Mouse (Mus musculus) fibroblast of lung, adult 2 months (primary cell): Measurements from ENCODE around the gene Haus5.

ENCODE experiments used
- DNase-seq: peaks from one replicate; pipeline ENCODE4 v3.0.0-alpha.2; 2011; ENCODE audit warnings: low read depth

The Haus5 gene

DNA sequence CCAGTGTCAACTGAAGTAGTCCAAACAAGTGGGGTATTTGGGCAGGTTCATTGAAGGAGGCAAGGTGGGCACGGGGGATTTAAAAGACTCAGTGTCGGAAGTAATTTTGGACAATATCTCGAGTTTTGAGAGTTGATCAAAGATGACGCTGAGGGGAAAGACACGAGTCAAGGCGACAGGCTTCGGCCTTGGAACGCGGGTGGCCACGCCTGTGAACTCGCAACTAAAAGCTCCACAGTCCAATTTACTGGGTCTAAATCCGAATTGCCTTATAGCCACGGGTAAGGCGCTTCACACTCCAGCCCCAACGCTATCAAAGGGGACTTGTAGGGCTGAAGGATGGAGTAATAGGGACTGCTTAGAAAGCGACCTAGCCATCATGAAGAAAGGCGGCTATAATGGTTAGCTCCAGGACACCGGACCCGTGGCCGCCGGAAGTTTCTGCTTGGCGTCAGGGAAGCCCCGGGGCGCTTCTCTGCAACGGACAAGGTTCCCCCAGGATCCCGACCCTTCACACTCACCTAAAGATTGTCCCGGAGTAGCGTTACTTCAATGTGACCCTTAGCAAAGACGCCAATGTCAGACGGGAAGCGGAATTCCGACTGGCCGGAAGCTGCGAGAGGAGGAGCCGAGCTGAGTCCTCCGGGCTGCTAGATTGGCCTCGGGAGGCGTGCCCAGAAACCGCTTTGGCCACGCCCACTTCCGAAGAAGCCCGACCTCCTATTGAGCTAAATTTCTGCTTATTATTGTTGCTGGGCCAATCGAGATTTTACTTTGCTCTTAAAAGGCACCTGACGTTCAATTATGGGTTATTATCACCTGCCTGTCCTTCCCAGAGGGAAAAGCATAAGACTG is 39.0 kb downstream of the Haus5 start, which contains the start of gene Cox6b1:
Gene Cox6b1, minus strand, starts transcription at position 622 of the 855 bp plus-strand sequence.
- peak; percentile 89 for DNase-seq

DNA sequence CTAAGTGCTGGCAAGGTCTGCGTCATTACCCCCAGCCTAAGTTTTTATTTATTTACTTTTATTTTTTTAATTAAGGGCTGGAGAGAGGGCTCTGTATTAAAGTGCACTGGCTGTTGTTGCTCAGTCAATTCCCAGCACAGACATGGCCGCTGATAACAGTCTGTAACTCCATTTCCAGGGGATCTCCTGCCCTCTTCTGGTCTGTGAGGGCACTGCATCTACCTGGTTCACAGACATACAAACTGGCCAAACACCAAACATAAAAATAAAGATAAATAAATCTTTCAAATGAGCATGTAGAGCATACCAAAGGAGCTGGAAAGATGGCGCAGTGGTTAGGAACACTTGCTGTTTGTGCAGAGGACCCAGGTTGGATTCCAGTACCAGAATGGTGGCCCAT is 45.6 kb downstream of the Haus5 start:
- DNase-seq: no peak

DNA sequence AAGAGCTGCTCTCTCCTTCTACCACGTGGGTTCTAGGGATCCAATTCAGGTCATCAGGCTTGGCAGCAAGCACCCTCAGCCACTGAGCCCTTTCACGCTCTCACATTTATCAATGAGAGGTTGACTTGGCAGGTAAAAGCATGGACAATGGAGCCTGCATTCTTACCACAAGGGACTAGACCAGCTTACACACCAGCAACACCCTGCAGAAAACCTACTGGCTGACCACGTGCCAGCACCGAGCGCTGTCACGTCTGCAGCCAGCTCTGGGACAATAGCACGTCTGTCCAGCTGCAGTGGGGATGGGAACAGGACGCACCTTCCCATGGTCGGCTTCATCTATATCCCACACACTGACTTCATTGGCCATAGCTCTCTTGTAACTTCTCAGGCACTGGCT is 46.1 kb downstream of the Haus5 start:
- no peak for DNase-seq

DNA sequence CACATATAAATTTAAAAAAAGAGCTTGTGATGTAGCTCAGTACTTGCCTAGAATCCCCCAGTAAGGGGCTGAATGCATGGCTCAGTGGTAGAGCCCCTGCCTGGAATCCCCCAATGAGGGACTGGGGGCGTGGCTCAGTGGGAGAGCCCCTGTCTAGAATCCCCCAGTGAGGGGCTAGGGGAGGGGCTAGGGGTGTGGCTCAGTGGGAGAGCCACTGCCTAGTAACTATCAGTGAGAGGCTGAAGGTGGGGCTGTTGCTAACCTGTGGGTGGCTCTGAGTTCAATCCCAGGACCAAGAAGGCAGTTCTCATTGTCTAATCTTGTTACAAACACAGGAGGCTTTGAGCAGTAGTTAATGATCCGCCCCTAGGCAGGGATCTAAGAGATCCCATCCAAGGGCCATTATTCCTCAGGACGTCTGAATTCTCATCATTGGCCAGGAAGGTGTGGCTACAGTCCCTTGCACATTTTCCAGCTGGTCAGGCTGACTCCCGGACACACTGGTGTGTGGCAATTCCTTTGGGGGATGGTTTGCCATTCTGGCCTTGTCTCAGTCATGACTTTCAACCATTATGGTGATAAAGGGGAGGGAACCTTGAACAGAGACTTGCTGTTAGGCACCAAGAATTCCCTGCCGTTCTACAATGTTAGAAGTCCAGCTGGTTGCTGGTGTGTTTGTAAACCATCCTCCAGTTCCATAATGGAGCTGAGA is 49.6 kb downstream of the Haus5 start:
- no peak for DNase-seq

DNA sequence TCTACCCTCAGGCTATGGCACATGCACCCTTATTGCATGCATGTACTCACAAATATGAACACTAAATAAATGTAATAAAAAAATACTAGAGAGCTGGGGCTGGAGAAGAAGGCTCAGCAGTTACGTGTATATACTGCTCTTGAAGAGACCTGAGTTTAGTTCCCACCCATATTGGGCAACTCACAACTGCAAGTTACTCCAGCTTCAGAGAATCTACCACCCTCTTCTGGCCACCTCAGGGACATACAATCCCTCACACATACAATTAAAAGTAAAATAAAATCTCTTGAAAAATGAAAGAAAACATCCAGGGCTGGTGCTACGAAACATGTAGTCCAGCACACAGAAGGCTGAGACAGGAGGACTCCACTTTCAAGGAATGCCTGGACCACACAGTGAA is 50.3 kb downstream of the Haus5 start:
- DNase-seq: no peak

DNA sequence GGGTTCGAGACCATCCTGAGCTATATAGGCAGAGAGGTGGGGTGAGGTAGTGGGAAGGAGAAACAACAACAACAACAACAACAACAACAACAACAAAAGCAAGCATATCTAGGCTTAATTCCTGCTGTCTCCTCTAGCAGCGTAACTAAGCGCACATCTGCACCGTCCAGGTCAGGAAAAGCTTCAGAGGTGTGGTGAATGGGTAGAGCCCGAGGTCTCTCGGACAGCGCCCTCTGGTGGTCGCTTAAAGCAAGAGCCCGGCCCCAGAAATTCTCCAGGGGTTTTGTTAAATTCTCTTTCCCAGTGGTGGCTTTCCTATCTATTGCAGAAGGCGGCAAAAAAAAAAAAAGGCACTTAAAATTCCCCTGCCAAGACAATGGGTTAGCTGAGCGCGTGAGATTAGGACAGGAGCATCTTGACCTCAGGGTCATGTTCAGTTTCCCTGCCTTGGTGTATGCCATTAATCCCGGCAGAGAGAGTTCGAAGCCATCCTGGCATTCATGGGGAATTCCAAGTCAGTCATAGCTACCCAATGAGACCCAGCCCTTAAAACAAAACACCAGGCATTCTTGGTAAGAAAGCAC is 51.2 kb downstream of the Haus5 start:
- DNase-seq: no peak

DNA sequence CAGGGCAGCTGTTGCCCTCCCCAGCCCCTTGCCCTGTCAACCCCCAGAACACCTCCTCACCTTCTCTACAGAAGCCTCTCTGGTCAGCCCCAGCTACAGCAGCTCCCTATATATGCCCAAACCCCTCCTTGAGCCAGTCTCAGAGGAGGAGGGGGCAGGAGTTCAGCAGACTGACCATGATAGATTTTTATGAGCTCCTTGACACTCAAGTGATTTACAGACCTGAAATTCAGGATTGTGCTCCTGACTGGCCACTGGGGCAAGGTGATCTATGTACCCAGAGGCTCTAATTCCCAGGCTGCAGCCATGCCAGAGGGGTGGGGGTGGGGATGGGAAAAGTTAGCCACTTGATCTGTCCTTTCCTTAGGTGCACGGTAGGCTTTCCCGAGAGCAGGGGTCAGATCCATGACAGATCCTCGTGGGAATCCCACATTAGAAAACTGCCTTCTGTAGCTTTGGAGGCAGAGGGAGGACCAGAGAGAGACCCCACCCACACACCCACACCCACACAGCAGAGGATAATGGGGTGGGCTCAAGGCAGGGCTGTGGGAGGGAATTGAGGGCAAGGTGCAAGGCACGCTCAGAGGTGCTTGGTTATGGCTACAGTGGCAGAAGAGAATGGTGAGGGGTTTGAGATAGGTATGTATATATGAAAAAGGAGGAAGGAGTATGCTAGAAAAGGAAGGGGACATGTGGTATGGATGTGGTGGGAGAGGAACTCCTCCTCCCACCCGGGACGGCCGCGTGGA is 52.0 kb downstream of the Haus5 start, which contains the start of gene Upk1a:
Gene Upk1a, minus strand, starts transcription at position 194 of the 749 bp plus-strand sequence.
- no peak for DNase-seq

DNA sequence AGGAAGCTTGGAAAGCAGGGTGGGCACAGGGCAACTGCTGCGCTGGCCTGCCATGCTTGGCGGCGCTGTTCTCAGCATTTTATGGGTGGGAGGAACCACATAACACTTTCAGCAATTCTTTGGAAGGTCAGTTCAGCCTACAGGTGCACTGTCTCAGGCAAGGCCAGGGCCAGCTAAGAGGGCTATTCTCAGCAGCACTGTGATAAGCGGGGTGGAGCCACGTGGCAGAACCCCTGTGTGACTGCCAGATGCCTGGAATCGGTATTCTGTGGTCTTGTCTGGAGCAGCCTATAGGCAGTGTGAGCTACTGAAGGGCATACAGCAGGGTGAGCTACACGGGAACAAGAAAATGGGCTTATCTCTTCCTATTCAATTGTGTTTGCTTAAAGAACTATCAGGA is 54.8 kb downstream of the Haus5 start:
- DNase-seq: no peak

DNA sequence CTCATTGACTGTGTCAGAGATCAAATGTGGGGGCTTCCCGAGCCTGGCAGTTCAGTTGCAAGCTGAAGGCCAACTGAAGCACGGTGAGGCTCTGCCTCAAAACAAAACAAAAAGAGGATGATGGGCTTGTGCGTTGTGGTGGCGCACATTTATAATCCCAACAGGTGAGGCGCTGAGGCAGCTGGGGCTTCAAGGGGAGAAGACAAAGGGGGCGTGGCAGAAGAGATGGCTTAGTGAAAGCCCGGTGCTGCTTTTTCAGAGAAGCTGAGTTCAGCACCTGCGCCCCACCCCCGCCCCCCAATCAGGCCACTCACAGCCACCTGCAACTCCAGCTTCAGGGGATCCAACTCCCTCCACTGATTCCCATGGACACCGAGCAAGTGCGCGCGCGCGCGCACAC is 56.3 kb downstream of the Haus5 start:
- DNase-seq: no peak

DNA sequence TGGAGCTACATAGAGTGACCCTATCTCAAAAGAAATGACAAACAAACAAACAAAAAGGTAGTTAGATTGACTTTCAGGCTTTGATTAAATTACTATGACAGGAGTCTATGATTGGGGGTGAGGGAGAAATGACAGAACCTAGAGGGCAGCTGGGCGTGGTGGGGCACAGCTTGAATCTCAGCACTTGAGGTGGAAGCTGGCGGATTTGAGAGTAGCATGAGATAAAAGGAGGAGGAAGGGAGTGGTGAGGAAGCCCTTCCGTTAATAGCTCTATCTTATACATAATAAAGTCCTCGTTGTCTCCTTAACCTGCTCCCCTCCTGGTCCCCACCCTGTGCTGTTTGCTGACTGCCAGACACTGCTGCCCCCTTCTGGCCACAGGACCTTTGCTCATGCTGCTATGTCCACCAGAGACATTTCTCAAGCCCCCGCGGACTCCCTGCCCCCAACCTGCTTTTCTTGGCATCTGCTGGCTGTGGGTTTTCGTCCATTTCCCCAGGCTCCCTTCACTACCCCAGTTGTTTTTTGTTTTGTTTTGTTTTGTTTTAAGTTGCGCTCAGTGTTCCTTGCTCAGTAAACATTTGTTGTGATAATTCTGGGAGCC is 57.0 kb downstream of the Haus5 start:
- no peak for DNase-seq

DNA sequence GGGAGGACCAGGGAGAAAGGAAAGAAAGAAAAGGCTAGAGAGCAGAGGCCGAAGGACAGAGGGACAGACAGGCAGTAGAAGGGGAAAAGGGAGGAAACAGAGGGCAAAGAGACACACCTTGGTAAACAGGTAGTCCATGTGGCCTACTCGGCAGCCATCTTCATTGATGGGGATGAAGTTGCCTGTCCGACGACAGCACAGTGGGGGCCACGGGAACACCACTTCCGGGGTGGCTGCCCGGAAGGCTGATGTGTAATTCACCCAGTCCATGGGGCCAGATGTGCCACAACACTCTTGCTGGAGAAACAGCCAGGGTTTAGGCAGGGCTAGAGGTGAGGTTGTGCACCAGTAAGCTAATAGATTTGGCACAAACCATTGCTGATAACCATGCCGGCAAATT is 59.9 kb downstream of the Haus5 start:
- DNase-seq: no peak

DNA sequence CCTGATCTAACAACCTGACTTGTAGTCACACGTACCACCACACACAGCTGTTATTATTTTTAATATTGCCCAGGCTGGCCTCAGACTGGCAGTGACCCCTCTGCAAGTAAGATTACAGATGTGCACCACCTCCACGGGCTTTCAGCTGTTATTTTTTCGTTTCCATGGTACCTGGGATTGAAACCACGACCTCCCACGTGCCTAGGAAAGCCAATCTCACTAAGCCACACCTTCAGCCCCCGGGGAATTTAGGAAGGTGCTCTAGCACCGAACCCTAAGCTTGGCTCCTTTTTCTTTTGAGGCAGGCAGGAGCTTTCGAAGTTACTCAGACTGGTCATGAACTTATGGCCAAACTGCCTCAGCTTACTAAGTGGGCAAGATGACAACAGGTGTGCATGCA is 60.4 kb downstream of the Haus5 start:
- DNase-seq: no peak
